Mouse (Mus musculus) cerebellum, adult 2 months (tissue): Measurements from ENCODE around the gene Lrrc59.

ENCODE experiments used
- CTCF ChIP-seq: fragments of 200-500 bp; IDR thresholded peaks from 2 replicates; pipeline ENCODE4 v1.5.1; 2011; ENCODE audit warnings: low read depth, mild to moderate bottlenecking, control low read depth, low read length, moderate library complexity, borderline replicate concordance; ENCODE audit not compliant: insufficient read depth
- POLR2A ChIP-seq: fragments of 200-500 bp; IDR thresholded peaks from 2 replicates; pipeline ENCODE4 v1.6.1; 2011; ENCODE audit warnings: low read length, control low read depth, borderline replicate concordance; ENCODE audit not compliant: insufficient read depth

DNA sequence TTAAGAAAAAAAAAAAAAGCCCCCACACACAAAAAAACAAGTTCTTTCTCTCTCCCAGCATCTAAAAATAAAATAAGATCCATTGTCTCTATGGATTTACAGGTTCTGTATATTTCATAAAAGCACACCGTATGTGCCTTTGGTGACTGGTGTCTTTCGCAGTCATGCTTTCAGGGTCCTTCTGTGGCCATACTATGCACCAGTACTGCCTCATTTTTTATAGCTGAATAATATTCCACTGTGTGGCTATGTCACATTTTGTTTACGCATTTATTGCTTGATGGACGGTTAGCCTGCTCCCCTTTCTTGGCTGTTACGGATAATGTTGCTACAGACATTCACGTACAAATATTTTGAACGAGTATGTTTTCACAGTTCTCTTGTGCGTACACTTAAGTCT lies 23.4 kb downstream of the Lrrc59 start:
- TF ChIP-seq POLR2A (no peak), CTCF (no peak)
